Mouse (Mus musculus) small intestine, adult 2 months (tissue): ENCODE data around the gene Dlg2.

Experiments
- CTCF ChIP-seq: fragments of 200-500 bp; IDR thresholded peaks from 2 replicates; pipeline ENCODE4 v1.5.1; 2012; ENCODE audit warnings: low read depth, mild to moderate bottlenecking, control low read depth, inconsistent platforms, low read length, moderate library complexity, mixed read lengths; ENCODE audit not compliant: insufficient replicate concordance, insufficient read length; ENCODE audit errors: extremely low read depth
- POLR2A ChIP-seq: fragments of 200-500 bp; IDR thresholded peaks from 2 replicates; pipeline ENCODE4 v1.6.1; 2012; ENCODE audit warnings: low read depth, mild to moderate bottlenecking, control low read depth, inconsistent platforms, low read length, moderate library complexity

GRCm38 (mm10) chr7:91573321-91573720, 1096.8 kb downstream of the Dlg2 start:
- TF ChIP-seq POLR2A (no peak), CTCF (no peak)
